Mouse (Mus musculus) naive thymus-derived CD4-positive, alpha-beta T cell, adult 2 months (primary cell): ENCODE measurements around the gene Lilr4b.
A peak's percentile ranks its signal among the peaks of the same experiment; 100 is the strongest.
"Not testable (repeated sequence)": the region's sequence is repeated elsewhere in the genome, so short reads cannot be mapped to it uniquely, and the experiment has no call there.

Source experiments
- DNase-seq: peaks from one replicate; pipeline ENCODE4 v3.0.0-alpha.2; 2011; ENCODE audit warnings: low read depth

Lilr4b gene

GRCm38 (mm10) chr10:51480397-51480796 is at the start of gene Lilr4b, which contains the start of gene Gm49339:
TSS of gene Lilr4b (plus strand) at chr10:51480632.
TSS of gene Gm49339 (plus strand) at chr10:51480612.
- not testable (repeated sequence) for DNase-seq

GRCm38 (mm10) chr10:51432940-51433339 is 47.5 kb upstream of the Lilr4b start:
- DNase-seq, result no peak

GRCm38 (mm10) chr10:51435684-51436083 is 44.7 kb upstream of the Lilr4b start:
- DNase-seq, result no peak

GRCm38 (mm10) chr10:51451610-51452009 is 28.8 kb upstream of the Lilr4b start:
- DNase-seq, result no peak

- peak; percentile 2 for DNase-seq
These were observed 26.7 kb upstream of the Lilr4b start for GRCm38 (mm10) chr10:51453616-51454298.

GRCm38 (mm10) chr10:51454365-51454764 is 26.1 kb upstream of the Lilr4b start:
- peak; percentile 5 for DNase-seq

GRCm38 (mm10) chr10:51455762-51456161 is 24.7 kb upstream of the Lilr4b start:
- peak; percentile 2 for DNase-seq

- DNase-seq, result no peak
These were observed 24.1 kb upstream of the Lilr4b start for GRCm38 (mm10) chr10:51456369-51456768.

- DNase-seq, result not testable (repeated sequence)
These were observed 16.6 kb upstream of the Lilr4b start for GRCm38 (mm10) chr10:51463800-51464199.

- not testable (repeated sequence) for DNase-seq
These were observed 10.3 kb downstream of the Lilr4b start, which contains the start of gene Lilrb4a for GRCm38 (mm10) chr10:51490691-51491090. TSS of gene Lilrb4a (plus strand) at chr10:51490956.

GRCm38 (mm10) chr10:51520021-51520420 is 39.6 kb downstream of the Lilr4b start:
- DNase-seq, result no peak

GRCm38 (mm10) chr10:51521453-51521852 is 41.0 kb downstream of the Lilr4b start:
- no peak for DNase-seq

GRCm38 (mm10) chr10:51526090-51526489 is 45.7 kb downstream of the Lilr4b start:
- DNase-seq, result no peak

GRCm38 (mm10) chr10:51526633-51527032 is 46.2 kb downstream of the Lilr4b start:
- DNase-seq, result no peak

- DNase-seq, result no peak
These were observed 48.5 kb downstream of the Lilr4b start for GRCm38 (mm10) chr10:51528840-51529434.

GRCm38 (mm10) chr10:51529497-51529896 is 49.1 kb downstream of the Lilr4b start:
- DNase-seq, result no peak

- no peak for DNase-seq
These were observed 50.4 kb downstream of the Lilr4b start for GRCm38 (mm10) chr10:51530813-51531212.
